Mouse (Mus musculus) MEL (cell line): ENCODE results near the gene Ube2z. TPM values are rescaled to one million over a fixed set of nuclear protein-coding genes. Genes with fewer than 3 reads are reported as not detected.

ENCODE experiments used
- DNase-seq: peaks from one replicate; pipeline ENCODE4 v3.0.0; 2011; ENCODE audit warnings: low read depth, low spot score
- H3K27ac ChIP-seq: 2 replicates; pipeline ENCODE4 v1.5.1; 2012; ENCODE audit warnings: low read depth, mild to moderate bottlenecking, control low read depth, low read length, moderate library complexity; ENCODE audit not compliant: control insufficient read depth
- H3K27me3 ChIP-seq, 2 experiments: fragments of 150-350 bp in 1 of 2; sonication (generic) in 1 of 2; 2 replicates each; pipeline ENCODE4 v1.6.1; 2012; ENCODE audit warnings: low read length in 2 of 2, mild to moderate bottlenecking in 2 of 2, improper control_type of control experiment in 1 of 2, moderate library complexity in 1 of 2; ENCODE audit not compliant: insufficient read depth in 2 of 2, control insufficient read depth in 1 of 2
- H3K36me3 ChIP-seq, 2 experiments: 2 replicates each; pipeline ENCODE4 v1.6.1; 2012 to 2014; ENCODE audit warnings: low read length in 2 of 2, improper control_type of control experiment in 1 of 2, inconsistent platforms in 1 of 2, mild to moderate bottlenecking in 1 of 2; ENCODE audit not compliant: insufficient read depth in 2 of 2, control insufficient read depth in 1 of 2
- H3K4me1 ChIP-seq, 2 experiments: fragments of 150-350 bp in 1 of 2; sonication (generic) in 1 of 2; 2 replicates each; pipeline ENCODE4 v1.6.1; 2012; ENCODE audit warnings: low read length in 2 of 2, improper control_type of control experiment in 1 of 2, mild to moderate bottlenecking in 1 of 2; ENCODE audit not compliant: insufficient read depth in 2 of 2, control insufficient read depth in 1 of 2
- H3K4me3 ChIP-seq, 2 experiments: fragments of 150-350 bp in 1 of 2; sonication (generic) in 1 of 2; 2 replicates each; pipeline ENCODE4 v1.5.1; 2012; ENCODE audit warnings: low read depth in 2 of 2, low read length in 2 of 2, mild to moderate bottlenecking in 2 of 2, moderate library complexity in 2 of 2, control low read depth in 1 of 2, improper control_type of control experiment in 1 of 2; ENCODE audit not compliant: control insufficient read depth in 1 of 2, insufficient read depth in 1 of 2
- H3K79me2 ChIP-seq: 2 replicates; pipeline ENCODE4 v1.6.1; 2012; ENCODE audit warnings: mild to moderate bottlenecking, low read length, moderate library complexity; ENCODE audit not compliant: control insufficient read depth, poor library complexity, insufficient read depth
- H3K9ac ChIP-seq: 2 replicates; pipeline ENCODE4 v1.6.1; 2012; ENCODE audit warnings: low read depth, mild to moderate bottlenecking, control low read depth, low read length, moderate library complexity; ENCODE audit not compliant: control insufficient read depth, poor library complexity, severe bottlenecking
- H3K9me3 ChIP-seq: fragments of 150-350 bp; sonication (generic); replicated peaks from 2 replicates; pipeline ENCODE4 v1.6.1; 2012; ENCODE audit warnings: mild to moderate bottlenecking, low read length, improper control_type of control experiment, moderate library complexity; ENCODE audit not compliant: insufficient read depth
- BHLHE40 ChIP-seq: IDR thresholded peaks from 2 replicates; pipeline ENCODE4 v1.6.1; 2012; ENCODE audit warnings: low read depth, mild to moderate bottlenecking, inconsistent platforms, low read length, improper control_type of control experiment, borderline replicate concordance
- CTCF ChIP-seq, 3 experiments: IDR thresholded peaks in 2 of 3; conservative IDR thresholded peaks in 1 of 3; 2 replicates each; pipeline ENCODE4 v1.5.1; 2011 to 2012; ENCODE audit warnings: low read length in 3 of 3, low read depth in 2 of 3, mild to moderate bottlenecking in 2 of 3, improper control_type of control experiment in 1 of 3, inconsistent platforms in 1 of 3, mixed read lengths in 1 of 3, moderate library complexity in 1 of 3; ENCODE audit not compliant: control insufficient read depth in 1 of 3, insufficient read depth in 1 of 3, poor library complexity in 1 of 3, severe bottlenecking in 1 of 3
- ELF1 ChIP-seq: IDR thresholded peaks from 2 replicates; pipeline ENCODE4 v1.6.1; 2014; ENCODE audit warnings: low read depth, mild to moderate bottlenecking, inconsistent platforms, low read length, improper control_type of control experiment, moderate library complexity
- GABPA ChIP-seq: IDR thresholded peaks from 2 replicates; pipeline ENCODE4 v1.6.1; 2012; ENCODE audit warnings: low read depth, mild to moderate bottlenecking, inconsistent platforms, low read length, improper control_type of control experiment, moderate library complexity
- HCFC1 ChIP-seq: IDR thresholded peaks from 2 replicates; pipeline ENCODE4 v1.6.1; 2012; ENCODE audit warnings: low read depth, mild to moderate bottlenecking, inconsistent platforms, low read length, improper control_type of control experiment, moderate library complexity
- JUND ChIP-seq: IDR thresholded peaks from 2 replicates; pipeline ENCODE4 v1.6.1; 2011; ENCODE audit warnings: low read depth, mild to moderate bottlenecking, improper control_type of control experiment, low read length
- KAT2A ChIP-seq: conservative IDR thresholded peaks from 2 replicates; pipeline ENCODE4 v1.6.1; 2012; ENCODE audit warnings: low read depth, low read length, improper control_type of control experiment, inconsistent platforms
- MAFK ChIP-seq: IDR thresholded peaks from 2 replicates; pipeline ENCODE4 v1.6.1; 2011; ENCODE audit warnings: low read depth, mild to moderate bottlenecking, low read length, improper control_type of control experiment, borderline replicate concordance
- MAZ ChIP-seq: IDR thresholded peaks from 2 replicates; pipeline ENCODE4 v1.6.1; 2012; ENCODE audit warnings: low read depth, mild to moderate bottlenecking, inconsistent platforms, low read length, improper control_type of control experiment
- MEF2A ChIP-seq: IDR thresholded peaks from 2 replicates; pipeline ENCODE4 v1.6.1; 2014; ENCODE audit warnings: low read depth, mild to moderate bottlenecking, inconsistent platforms, low read length, improper control_type of control experiment; ENCODE audit not compliant: poor library complexity, insufficient replicate concordance, severe bottlenecking; ENCODE audit errors: extremely low read depth
- MYB ChIP-seq: IDR thresholded peaks from 2 replicates; pipeline ENCODE4 v1.6.1; 2011; ENCODE audit warnings: mild to moderate bottlenecking, low read depth, low read length, improper control_type of control experiment
- NELFE ChIP-seq: IDR thresholded peaks from 2 replicates; pipeline ENCODE4 v1.6.1; 2011; ENCODE audit warnings: low read depth, low read length, improper control_type of control experiment
- POLR2A ChIP-seq, 2 experiments: IDR thresholded peaks; 2 replicates each; pipeline ENCODE4 v1.6.1; 2011 to 2012; ENCODE audit warnings: low read length in 2 of 2, mild to moderate bottlenecking in 2 of 2, control low read depth in 1 of 2, improper control_type of control experiment in 1 of 2, low read depth in 1 of 2, moderate library complexity in 1 of 2; ENCODE audit not compliant: control insufficient read depth in 1 of 2, insufficient read depth in 1 of 2, poor library complexity in 1 of 2
- POLR2AphosphoS2 ChIP-seq: IDR thresholded peaks from 2 replicates; pipeline ENCODE4 v1.6.1; 2011; ENCODE audit warnings: low read length, improper control_type of control experiment
- POLR2AphosphoS5 ChIP-seq: IDR thresholded peaks from 2 replicates; pipeline ENCODE4 v1.6.1; 2012; ENCODE audit warnings: low read depth, borderline replicate concordance, mild to moderate bottlenecking, inconsistent platforms, low read length, moderate library complexity, mixed read lengths
- SMC3 ChIP-seq: IDR thresholded peaks from 2 replicates; pipeline ENCODE4 v1.6.1; 2011; ENCODE audit warnings: low read depth, low read length, improper control_type of control experiment
- TAL1 ChIP-seq: IDR thresholded peaks from 2 replicates; pipeline ENCODE4 v1.6.1; 2012; ENCODE audit warnings: mild to moderate bottlenecking, inconsistent platforms, low read length, moderate library complexity, mixed read lengths
- TCF12 ChIP-seq: IDR thresholded peaks from 2 replicates; pipeline ENCODE4 v1.6.1; 2014; ENCODE audit warnings: low read depth, mild to moderate bottlenecking, inconsistent platforms, low read length, improper control_type of control experiment, moderate library complexity
- UBTF ChIP-seq: IDR thresholded peaks from 2 replicates; pipeline ENCODE4 v1.6.1; 2012; ENCODE audit warnings: low read depth, mild to moderate bottlenecking, inconsistent platforms, low read length, improper control_type of control experiment, moderate library complexity, borderline replicate concordance; ENCODE audit not compliant: insufficient read depth
- USF1 ChIP-seq: IDR thresholded peaks from 2 replicates; pipeline ENCODE4 v1.6.1; 2014; ENCODE audit warnings: low read depth, mild to moderate bottlenecking, inconsistent platforms, low read length, improper control_type of control experiment, moderate library complexity
- ZMIZ1 ChIP-seq: IDR thresholded peaks from 2 replicates; pipeline ENCODE4 v1.6.1; 2012; ENCODE audit warnings: low read depth, mild to moderate bottlenecking, inconsistent platforms, low read length, improper control_type of control experiment, moderate library complexity
- polyA plus RNA-seq, 2 experiments: library from polyadenylated mRNA; stranded (reverse) in 1 of 2; unstranded in 1 of 2; fragments of >175 nt in 1 of 2; fragments of >200 nt in 1 of 2; gene quantifications; 2 replicates each; pipeline versions ENCODE4 v1.2.1 to v1.2.4; 2012; ENCODE audit warnings: low replicate concordance in 2 of 2, low read depth in 1 of 2; ENCODE audit not compliant: insufficient read length in 2 of 2, insufficient read depth in 1 of 2, missing spikeins in 1 of 2
- total RNA-seq: library from RNA; depleted of rRNA; stranded (reverse); fragments of 300-350 nt; gene quantifications from 2 replicates; pipeline ENCODE4 v1.2.3, GENCODE M21; 2012

The Ube2z gene
- total and polyA plus RNA-seq, 3 experiments, result 56.8 to 58.5 TPM; not detected in 1

DNA sequence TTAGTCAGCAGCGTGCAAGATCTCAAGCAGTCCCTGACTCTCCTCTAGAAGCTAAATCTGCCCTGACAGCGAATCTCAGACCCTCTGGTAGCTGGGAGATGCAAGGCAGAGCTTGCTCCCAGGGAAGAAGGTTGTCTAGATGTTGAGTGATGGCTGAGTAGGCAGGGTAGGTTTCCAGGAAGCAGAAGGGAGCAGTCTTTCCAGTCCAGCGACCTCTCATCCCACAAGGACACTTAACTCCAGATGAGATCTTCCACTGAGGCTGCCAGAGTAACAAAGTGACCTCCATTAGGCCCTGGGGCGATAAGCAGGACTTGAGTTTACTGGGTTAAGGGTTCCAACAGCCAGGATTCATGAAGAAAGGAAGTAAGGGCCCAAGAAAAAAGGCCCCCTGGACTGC, 44.6 kb downstream of the Ube2z start:
- no peak for DNase-seq
- Histone ChIP-seq H3K79me2 (no peaks in the 10 kb centered on the region), H3K9ac (no peak overlapping the region)
- TF ChIP-seq SMC3 (no peak), POLR2AphosphoS5 (no peak), NELFE (no peak), KAT2A (no peak), TAL1 (no peak), UBTF (no peak)
- TF ChIP-seq, all 39 proteins: peak for 0
- Histone ChIP-seq H3K4me1 (peaks cover 0 to 5% of the 10 kb centered on the region in 2 experiments; a peak in 1 of 4 replicates), H3K27ac (no peak overlapping the region), H3K36me3 (no peaks in the 10 kb centered on the region), H3K4me3 (no peak overlapping the region), H3K9me3 (no peaks in the 10 kb centered on the region), H3K27me3 (peaks cover 18% of the 10 kb centered on the region in 2 experiments)

DNA sequence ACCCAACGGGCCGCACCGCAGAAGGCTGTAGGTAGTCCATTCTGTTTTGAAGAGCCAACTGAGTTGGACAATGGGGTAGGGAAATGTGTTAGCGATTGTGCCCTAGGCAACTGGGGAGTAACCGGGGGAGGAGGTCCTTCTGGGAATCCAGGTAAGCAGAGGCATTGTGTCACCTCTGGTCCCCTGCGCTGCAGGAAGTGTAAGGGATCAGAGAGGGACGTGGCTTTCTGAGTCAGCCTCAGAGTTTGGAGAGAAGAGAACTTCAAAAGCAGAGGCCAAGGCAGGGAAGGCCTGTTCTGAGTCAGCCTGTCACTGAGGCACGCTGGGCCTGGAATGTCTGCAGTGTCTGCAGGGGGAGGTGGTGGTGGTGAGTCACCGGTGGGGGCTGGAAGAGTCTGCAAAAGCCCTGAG, 47.2 kb downstream of the Ube2z start:
- no peaks in the 10 kb centered on the region for H3K79me2 ChIP-seq
- TF ChIP-seq TCF12, result no peak
- no peak for TF ChIP-seq USF1
- TF ChIP-seq ELF1, result no peak
- no peak for TF ChIP-seq ZMIZ1
- TF ChIP-seq BHLHE40, result no peak
- TF ChIP-seq UBTF, result no peak
- TF ChIP-seq CTCF (IDR thresholded peaks at IDR 0.05 in 2 of 3, conservative IDR thresholded peaks at IDR 0.05 in 1 of 3; ENCODE audit: control insufficient read depth in 1 of 3, insufficient read depth in 1 of 3, low read depth in 2 of 3, low read length in 3 of 3, poor library complexity in 1 of 3, severe bottlenecking in 1 of 3), result no peak
- TF ChIP-seq POLR2AphosphoS5, result no peak
- TF ChIP-seq MAFK, result no peak
- no peak for TF ChIP-seq POLR2AphosphoS2
- no peak for TF ChIP-seq HCFC1
- TF ChIP-seq MAZ, result no peak
- TF ChIP-seq GABPA, result no peak
- no peak for TF ChIP-seq MEF2A
- TF ChIP-seq SMC3, result no peak
- TF ChIP-seq MYB, result no peak
- no peak for TF ChIP-seq JUND
- no peak for TF ChIP-seq POLR2A (IDR thresholded peaks at IDR 0.05; ENCODE audit: control insufficient read depth in 1 of 2, insufficient read depth in 1 of 2, low read depth in 1 of 2, low read length in 2 of 2, poor library complexity in 1 of 2)
- TF ChIP-seq, all 39 proteins: peak for 0
- Histone ChIP-seq H3K27ac (no peak overlapping the region), H3K9ac (no peak overlapping the region), H3K4me1 (no peaks in the 10 kb centered on the region), H3K4me3 (no peak overlapping the region), H3K27me3 (peaks cover 23 to 24% of the 10 kb centered on the region in 2 experiments), H3K36me3 (no peaks in the 10 kb centered on the region), H3K9me3 (no peaks in the 10 kb centered on the region)
- DNase-seq, result no peak
